Mouse (Mus musculus) embryonic facial prominence, embryonic 12.5 days (tissue): ENCODE data around the gene Ccdc85b. TPM values are rescaled to one million over a fixed set of nuclear protein-coding genes. Genes with fewer than 3 reads are reported as not detected.
A peak's percentile ranks its signal among the peaks of the same experiment; 100 is the strongest.

Experiments used
- ATAC-seq: fragments of 200-750 bp; cut with Nextera tagmentation; 2 replicates; pipeline ENCODE4 v1.8.0; 2017; ENCODE audit not compliant: insufficient number of reproducible peaks, insufficient read depth, low FRiP score, low TSS enrichment
- H3K27ac ChIP-seq: fragments of 300-500 bp; sonication (generic); 2 replicates; pipeline ENCODE4 v1.5.1; 2016; ENCODE audit warnings: mild to moderate bottlenecking
- H3K27me3 ChIP-seq: fragments of 300-500 bp; sonication (generic); 2 replicates; pipeline ENCODE4 v1.6.1; 2016; ENCODE audit warnings: mild to moderate bottlenecking, moderate library complexity
- H3K36me3 ChIP-seq: fragments of 300-500 bp; sonication (generic); 2 replicates; pipeline ENCODE4 v1.6.1; 2016; ENCODE audit warnings: mild to moderate bottlenecking
- H3K4me1 ChIP-seq: fragments of 300-500 bp; sonication (generic); 2 replicates; pipeline ENCODE4 v1.6.1; 2016
- H3K4me2 ChIP-seq: fragments of 300-500 bp; sonication (generic); replicated peaks from 2 replicates; pipeline ENCODE4 v1.6.1; 2016; ENCODE audit warnings: mild to moderate bottlenecking, moderate library complexity
- H3K4me3 ChIP-seq: fragments of 300-500 bp; sonication (generic); 2 replicates; pipeline ENCODE4 v1.5.1; 2016; ENCODE audit warnings: mild to moderate bottlenecking
- H3K9ac ChIP-seq: fragments of 300-500 bp; sonication (generic); 2 replicates; pipeline ENCODE4 v1.6.1; 2016; ENCODE audit warnings: mild to moderate bottlenecking, moderate library complexity
- H3K9me3 ChIP-seq: fragments of 300-500 bp; sonication (generic); 2 replicates; pipeline ENCODE4 v1.6.1; 2016; ENCODE audit warnings: mild to moderate bottlenecking, moderate library complexity
- WGBS: fragments of 180-500 bp; shearing (Covaris S2); methylation state at CpG from one replicate; pipeline ENCODE4 v1.1.7; 2016; 5-methylcytosine and 5-hydroxymethylcytosine counted together
- polyA plus RNA-seq: library from polyadenylated mRNA; unstranded; fragments of >200 nt; fragmentation: Nextera tagmentation; extraction: Ambion mirVana; gene quantifications from 2 replicates; pipeline ENCODE4 v1.2.1, GENCODE M21; 2016

Ccdc85b gene
- polyA plus RNA-seq, 1 experiment from 2014 or later: 11.0 TPM

- Histone ChIP-seq H3K9ac (no peak overlapping the region), H3K36me3 (peaks cover 47% of the 10 kb centered on the region)
- WGBS: 87% methylated on average over 10 of the region's 10 CpGs
These were observed 19.4 kb upstream of the Ccdc85b start for GRCm38 (mm10) chr19:5477004-5477667.

GRCm38 (mm10) chr19:5475069-5475714, 17.5 kb upstream of the Ccdc85b start:
- Histone ChIP-seq H3K9ac (peak overlapping the region; percentile 91), H3K9me3 (no peaks in the 10 kb centered on the region), H3K27me3 (no peaks in the 10 kb centered on the region), H3K4me3 (peak overlapping the region; percentile 69), H3K36me3 (peaks cover 28% of the 10 kb centered on the region), H3K27ac (peak overlapping the region; percentile 92), H3K4me1 (peaks cover 15% of the 10 kb centered on the region), H3K4me2 (peak overlapping the region; percentile 87)
- 16% methylated on average over 13 of the region's 13 CpGs for WGBS
- peak; percentile 17; the same call in 1 of the 2 replicates for ATAC-seq

More at GRCm38 (mm10) chr19:5477004-5477667, 19.4 kb upstream of the Ccdc85b start:
- Histone ChIP-seq H3K27ac (no peak overlapping the region), H3K4me1 (peaks cover 15% of the 10 kb centered on the region), H3K27me3 (no peaks in the 10 kb centered on the region), H3K4me2 (no peak overlapping the region), H3K9me3 (no peaks in the 10 kb centered on the region), H3K4me3 (no peak overlapping the region)
- no peak for ATAC-seq

- Histone ChIP-seq H3K9ac (peak overlapping the region; percentile 91), H3K27me3 (no peaks in the 10 kb centered on the region; the same call in 1 of the 2 replicates), H3K4me2 (peak overlapping the region; percentile 87), H3K9me3 (no peaks in the 10 kb centered on the region), H3K4me3 (peak overlapping the region; percentile 69), H3K36me3 (peaks cover 23% of the 10 kb centered on the region), H3K4me1 (peaks cover 15% of the 10 kb centered on the region), H3K27ac (peak overlapping the region; percentile 92)
- peak; percentile 72 for ATAC-seq
- under 1% methylated on average over 39 of the region's 68 CpGs for WGBS
These were observed 16.8 kb upstream of the Ccdc85b start for GRCm38 (mm10) chr19:5474281-5475068.

- Histone ChIP-seq H3K36me3 (peaks cover 17% of the 10 kb centered on the region), H3K27ac (peak within 1 kb of the TSS; percentile 92), H3K9me3 (no peaks in the 10 kb centered on the region), H3K4me1 (peaks cover 15% of the 10 kb centered on the region), H3K27me3 (no peaks in the 10 kb centered on the region; the same call in 1 of the 2 replicates), H3K4me2 (peak within 1 kb of the TSS; percentile 87), H3K4me3 (peak within 1 kb of the TSS; percentile 69), H3K9ac (peak within 1 kb of the TSS; percentile 91)
- WGBS: 1% methylated on average over 22 of the region's 22 CpGs
- ATAC-seq: peak; percentile 35; the same call in 1 of the 2 replicates
These were observed 16.0 kb upstream of the Ccdc85b start, which contains the start of gene Efemp2 for GRCm38 (mm10) chr19:5473720-5474119. TSS of gene Efemp2 (plus strand) at chr19:5473954.

- Histone ChIP-seq H3K4me2 (peak overlapping the region; percentile 87; the same call in 1 of the 2 replicates), H3K36me3 (peaks cover 11% of the 10 kb centered on the region), H3K4me1 (peaks cover 15% of the 10 kb centered on the region), H3K9ac (no peak overlapping the region), H3K27me3 (no peaks in the 10 kb centered on the region; the same call in 1 of the 2 replicates), H3K9me3 (no peaks in the 10 kb centered on the region), H3K4me3 (no peak overlapping the region; the same call in 1 of the 2 replicates), H3K27ac (no peak overlapping the region)
- ATAC-seq: no peak
- WGBS: 82% methylated on average over 3 of the region's 3 CpGs
These were observed 15.2 kb upstream of the Ccdc85b start for GRCm38 (mm10) chr19:5472857-5473256.

- WGBS: 40% methylated on average over 5 of the region's 5 CpGs
- no peak for ATAC-seq
- H3K27ac ChIP-seq: no peak overlapping the region
- no peaks in the 10 kb centered on the region; the same call in 1 of the 2 replicates for H3K27me3 ChIP-seq
- H3K36me3 ChIP-seq: peaks cover 14% of the 10 kb centered on the region
- H3K4me3 ChIP-seq: no peak overlapping the region
- H3K4me1 ChIP-seq: peaks cover 15% of the 10 kb centered on the region
- no peaks in the 10 kb centered on the region for H3K9me3 ChIP-seq
- H3K9ac ChIP-seq: no peak overlapping the region
- H3K4me2 ChIP-seq: no peak overlapping the region
These were observed 14.2 kb upstream of the Ccdc85b start for GRCm38 (mm10) chr19:5471846-5472245.

- no peaks in the 10 kb centered on the region for H3K9me3 ChIP-seq
- H3K27ac ChIP-seq: no peak within 1 kb of the TSS
- H3K36me3 ChIP-seq: peaks cover 40% of the 10 kb centered on the region
- no peak within 1 kb of the TSS for H3K9ac ChIP-seq
- H3K4me1 ChIP-seq: peaks cover 4% of the 10 kb centered on the region; the same call in 1 of the 2 replicates
- no peak for ATAC-seq
- no peak within 1 kb of the TSS for H3K4me2 ChIP-seq
- 58% methylated on average over 5 of the region's 5 CpGs for WGBS
- H3K27me3 ChIP-seq: no peaks in the 10 kb centered on the region; the same call in 1 of the 2 replicates
- H3K4me3 ChIP-seq: no peak within 1 kb of the TSS
These were observed 10.7 kb upstream of the Ccdc85b start, which contains the start of gene Ctsw for GRCm38 (mm10) chr19:5468374-5468773. TSS of gene Ctsw (minus strand) at chr19:5468507.

GRCm38 (mm10) chr19:5466916-5467500, 9.3 kb upstream of the Ccdc85b start:
- 88% methylated on average over 6 of the region's 6 CpGs for WGBS
- H3K27me3 ChIP-seq: no peaks in the 10 kb centered on the region; the same call in 1 of the 2 replicates
- H3K4me1 ChIP-seq: peaks cover 4% of the 10 kb centered on the region; the same call in 1 of the 2 replicates
- H3K27ac ChIP-seq: no peak overlapping the region
- H3K4me2 ChIP-seq: no peak overlapping the region
- no peaks in the 10 kb centered on the region for H3K9me3 ChIP-seq
- no peak overlapping the region for H3K9ac ChIP-seq
- H3K36me3 ChIP-seq: peaks cover 54% of the 10 kb centered on the region
- no peak overlapping the region for H3K4me3 ChIP-seq
- ATAC-seq: no peak

GRCm38 (mm10) chr19:5465037-5465436, 7.3 kb upstream of the Ccdc85b start:
- ATAC-seq: no peak
- Histone ChIP-seq H3K36me3 (peaks cover 55% of the 10 kb centered on the region), H3K27ac (no peak overlapping the region), H3K27me3 (no peaks in the 10 kb centered on the region; the same call in 1 of the 2 replicates), H3K4me3 (no peak overlapping the region), H3K4me1 (peaks cover 13% of the 10 kb centered on the region), H3K9me3 (no peaks in the 10 kb centered on the region), H3K9ac (no peak overlapping the region), H3K4me2 (no peak overlapping the region)
- 94% methylated on average over 8 of the region's 8 CpGs for WGBS

- Histone ChIP-seq H3K9me3 (no peaks in the 10 kb centered on the region), H3K4me2 (peak overlapping the region; percentile 48), H3K27ac (peak overlapping the region; percentile 52), H3K27me3 (no peaks in the 10 kb centered on the region), H3K4me1 (peaks cover 13% of the 10 kb centered on the region), H3K36me3 (peaks cover 55% of the 10 kb centered on the region), H3K9ac (peak overlapping the region; percentile 57), H3K4me3 (peak overlapping the region; percentile 29)
- ATAC-seq: peak; percentile 60; the same call in 1 of the 2 replicates
- WGBS: 42% methylated on average over 15 of the region's 15 CpGs
These were observed 6.3 kb upstream of the Ccdc85b start for GRCm38 (mm10) chr19:5463791-5464562.
